ENCODE assay signal across 10 mouse cellular contexts in the genomic region with DNA sequence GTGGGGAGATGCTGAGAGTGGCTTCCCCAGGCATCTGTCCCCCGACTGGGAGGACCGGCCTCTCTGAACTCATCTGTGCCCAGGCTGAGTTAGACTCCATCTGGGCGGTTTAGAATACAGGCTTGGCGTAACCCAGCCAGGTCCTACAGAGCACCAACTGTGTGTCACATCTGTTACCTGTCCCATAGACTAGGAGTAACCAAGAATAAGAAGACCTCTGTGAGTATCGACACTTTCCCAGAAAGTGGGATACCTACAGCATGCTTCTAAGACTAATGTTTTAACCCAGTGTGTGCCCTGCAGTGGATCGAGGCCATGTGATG.
DNase-seq lines count a peak whose midpoint lies in the region; ATAC-seq and TF ChIP-seq lines count a peak whose summit lies in the region.
"Had no signal": no experiment of that assay in that cellular context is flagged by ENCODE, and none has a peak within 500 bp of the region (broad histone marks: within the 10 kb centered on the region; RNA-seq: fewer than 3 reads in every experiment).

No protein-coding gene starts in this region.

- H3K4me1 ChIP-seq in kidney, embryonic 14.5 days (ENCODE audit: control insufficient read depth, insufficient read depth, low read length) = no peaks in the 10 kb centered on the region
- H3K4me1 ChIP-seq in kidney, adult 2 months (ENCODE audit: control insufficient read depth, insufficient read depth, low read length) = no peaks in the 10 kb centered on the region
- H3K4me1 ChIP-seq in forebrain, embryonic 12.5 days = peaks cover 27% of the 10 kb centered on the region
- H3K4me1 ChIP-seq in hindbrain, embryonic 16.5 days (ENCODE audit: control insufficient read depth, insufficient read depth, low read depth, low read length) = peaks cover 27% of the 10 kb centered on the region
- H3K4me1 ChIP-seq in neural tube, embryonic 14.5 days (ENCODE audit: control insufficient read depth, insufficient read depth, low read length) = peaks cover 12% of the 10 kb centered on the region; the same call in 1 of the 2 replicates

- intact Hi-C loops in left cerebral cortex, postnatal 36 days (cut with DNase I) = loop anchor here (10.0 kb wide), 2 partner anchors 135 to 435 kb away; a partner anchor contains a TSS

- no peak for ATAC-seq in kidney, embryonic 14.5 days (ENCODE audit: low FRiP score, low TSS enrichment)
- peak; percentile 50 for ATAC-seq in forebrain, embryonic 12.5 days (ENCODE audit: low FRiP score)
- ATAC-seq in hindbrain, embryonic 16.5 days = peak; percentile 52
- peak; percentile 6; the same call in 1 of the 2 replicates for ATAC-seq in neural tube, embryonic 14.5 days (ENCODE audit: low read depth)

- H3K9ac ChIP-seq in kidney, embryonic 14.5 days (ENCODE audit: low read depth, low read length) = 0 out of 2 replicates have a peak overlapping the region, but pooled peaks have one; percentile 28
- H3K9ac ChIP-seq in forebrain, embryonic 12.5 days = no peak overlapping the region
- H3K9ac ChIP-seq in hindbrain, embryonic 16.5 days (ENCODE audit: low read depth, low read length) = 0 out of 2 replicates have a peak overlapping the region, but pooled peaks have one; percentile 8
- H3K9ac ChIP-seq in neural tube, embryonic 14.5 days (replicated peaks; ENCODE audit: low read depth, low read length) = no peak overlapping the region

- no peak for TF ChIP-seq POLR2A in kidney, adult 2 months (IDR thresholded peaks at IDR 0.05; ENCODE audit: low read depth, low read length)

- no peak for DNase-seq in kidney, adult 2 months
- DNase-seq in left cerebral cortex, postnatal 36 days (ENCODE audit: low spot score in 2 of 2) = no peak
- no peak for DNase-seq in right cerebral cortex, postnatal 25 days
- DNase-seq: adrenal gland, postnatal 10 days; kidney, adult 8-10 months; lung, postnatal 10 days had no signal

- no peak for TF ChIP-seq CTCF in kidney, adult 2 months (conservative IDR thresholded peaks at IDR 0.05; ENCODE audit: insufficient read depth, insufficient read length, low read depth, low read length)

- peak overlapping the region; percentile 10 for H3K4me3 ChIP-seq in kidney, embryonic 14.5 days (ENCODE audit: low read length)
- H3K4me3 ChIP-seq in kidney, adult 2 months (ENCODE audit: insufficient read depth, low read depth, low read length) = no peak overlapping the region
- H3K4me3 ChIP-seq in forebrain, embryonic 12.5 days (replicated peaks) = peak overlapping the region; percentile 22; the same call in 1 of the 2 replicates
- H3K4me3 ChIP-seq in hindbrain, embryonic 16.5 days (ENCODE audit: low read length) = no peak overlapping the region
- no peak overlapping the region for H3K4me3 ChIP-seq in neural tube, embryonic 14.5 days (ENCODE audit: low read depth, low read length)

- H3K4me2 ChIP-seq in kidney, embryonic 14.5 days (replicated peaks; ENCODE audit: low read depth, low read length) = peak overlapping the region; percentile 22; the same call in 1 of the 2 replicates
- H3K4me2 ChIP-seq in forebrain, embryonic 12.5 days = peak overlapping the region; percentile 48
- H3K4me2 ChIP-seq in hindbrain, embryonic 16.5 days (ENCODE audit: low read length) = peak overlapping the region; percentile 37
- peak overlapping the region; percentile 3 for H3K4me2 ChIP-seq in neural tube, embryonic 14.5 days (ENCODE audit: low read depth, low read length)

- WGBS in kidney, embryonic 14.5 days = 42% methylated on average over 6 of the region's 6 CpGs
- 53% methylated on average over 6 of the region's 6 CpGs for WGBS in kidney, adult 2 months
- WGBS in forebrain, embryonic 12.5 days = 42% methylated on average over 6 of the region's 6 CpGs
- WGBS in hindbrain, embryonic 16.5 days = 31% methylated on average over 6 of the region's 6 CpGs
- WGBS in neural tube, embryonic 14.5 days = 37% methylated on average over 6 of the region's 6 CpGs

- H3K36me3 ChIP-seq in kidney, embryonic 14.5 days (ENCODE audit: control insufficient read depth, insufficient read depth, low read length) = no peaks in the 10 kb centered on the region
- no peaks in the 10 kb centered on the region for H3K36me3 ChIP-seq in kidney, adult 2 months (ENCODE audit: control insufficient read depth, insufficient read depth, low read length)
- H3K36me3 ChIP-seq in forebrain, embryonic 12.5 days (replicated peaks) = no peaks in the 10 kb centered on the region
- H3K36me3 ChIP-seq in hindbrain, embryonic 16.5 days (ENCODE audit: control insufficient read depth, insufficient read depth, low read length) = no peaks in the 10 kb centered on the region
- no peaks in the 10 kb centered on the region for H3K36me3 ChIP-seq in neural tube, embryonic 14.5 days (ENCODE audit: control insufficient read depth, insufficient read depth, low read length)

- no peak overlapping the region for H3K27ac ChIP-seq in kidney, embryonic 14.5 days (ENCODE audit: low read depth, low read length)
- no peak overlapping the region for H3K27ac ChIP-seq in kidney, adult 2 months (ENCODE audit: insufficient read depth, low read depth, low read length)
- peak overlapping the region; percentile 54; the same call in 1 of the 2 replicates for H3K27ac ChIP-seq in forebrain, embryonic 12.5 days
- peak overlapping the region; percentile 75 for H3K27ac ChIP-seq in hindbrain, embryonic 16.5 days (ENCODE audit: low read depth, low read length)
- peak overlapping the region; percentile 66 for H3K27ac ChIP-seq in neural tube, embryonic 14.5 days (ENCODE audit: low read depth, low read length)

- H3K27me3 ChIP-seq in kidney, embryonic 14.5 days (ENCODE audit: control insufficient read depth, insufficient read depth, low read length) = peaks cover 37% of the 10 kb centered on the region
- H3K27me3 ChIP-seq in kidney, adult 2 months (replicated peaks; ENCODE audit: control insufficient read depth, insufficient read depth, low read length) = no peaks in the 10 kb centered on the region
- H3K27me3 ChIP-seq in forebrain, embryonic 12.5 days = peaks cover 43% of the 10 kb centered on the region
- peaks cover 2% of the 10 kb centered on the region; the same call in 1 of the 2 replicates for H3K27me3 ChIP-seq in hindbrain, embryonic 16.5 days (replicated peaks; ENCODE audit: control insufficient read depth, insufficient read depth, low read length)
- no peaks in the 10 kb centered on the region for H3K27me3 ChIP-seq in neural tube, embryonic 14.5 days (ENCODE audit: control insufficient read depth, insufficient read depth, low read length)

- no peaks in the 10 kb centered on the region for H3K9me3 ChIP-seq in kidney, embryonic 14.5 days (ENCODE audit: control insufficient read depth, low read length)
- H3K9me3 ChIP-seq in forebrain, embryonic 12.5 days = 0 out of 2 replicates have a peak, but pooled peaks cover 4% of the 10 kb centered on the region
- H3K9me3 ChIP-seq in hindbrain, embryonic 16.5 days (ENCODE audit: control insufficient read depth, low read length) = peaks cover 3% of the 10 kb centered on the region; the same call in 1 of the 2 replicates
- no peaks in the 10 kb centered on the region for H3K9me3 ChIP-seq in neural tube, embryonic 14.5 days (ENCODE audit: control insufficient read depth, low read length)

Comparison
In these comparisons a context has a peak if more than half of its experiments do, and no peak if none do; other contexts are left out.
1. H3K4me3 ChIP-seq: peak in kidney, embryonic 14.5 days (single experiment) and forebrain, embryonic 12.5 days (single experiment); none in kidney, adult 2 months (single experiment), hindbrain, embryonic 16.5 days (single experiment) and neural tube, embryonic 14.5 days (single experiment).
2. H3K27ac ChIP-seq: peak in forebrain, embryonic 12.5 days (single experiment), hindbrain, embryonic 16.5 days (single experiment) and neural tube, embryonic 14.5 days (single experiment); none in kidney, embryonic 14.5 days (single experiment) and kidney, adult 2 months (single experiment).
3. H3K9ac ChIP-seq: peak in kidney, embryonic 14.5 days (single experiment) and hindbrain, embryonic 16.5 days (single experiment); none in forebrain, embryonic 12.5 days (single experiment) and neural tube, embryonic 14.5 days (single experiment).
4. Peak in every context shown above with its lines, with median percentiles within 50 percentile points of each other: H3K4me2 ChIP-seq.